Mouse (Mus musculus): ENCODE measurements at regions not wholly inside any gene's neighbourhood (a gene's known extent, or its start where the extent isn't known, plus 50 kb on each side); places are given as distances from the start of the nearest gene placed in this dataset.

- DNase-seq (ENCODE audit: extremely low spot score): no peak
Observed at GRCm38 (mm10) chr10:8072463-8072862, 116.4 kb upstream of the Tab2 start.

GRCm38 (mm10) chr10:8071858-8072257 is 115.8 kb upstream of the Tab2 start:
- DNase-seq (ENCODE audit: extremely low spot score): no peak

DNA sequence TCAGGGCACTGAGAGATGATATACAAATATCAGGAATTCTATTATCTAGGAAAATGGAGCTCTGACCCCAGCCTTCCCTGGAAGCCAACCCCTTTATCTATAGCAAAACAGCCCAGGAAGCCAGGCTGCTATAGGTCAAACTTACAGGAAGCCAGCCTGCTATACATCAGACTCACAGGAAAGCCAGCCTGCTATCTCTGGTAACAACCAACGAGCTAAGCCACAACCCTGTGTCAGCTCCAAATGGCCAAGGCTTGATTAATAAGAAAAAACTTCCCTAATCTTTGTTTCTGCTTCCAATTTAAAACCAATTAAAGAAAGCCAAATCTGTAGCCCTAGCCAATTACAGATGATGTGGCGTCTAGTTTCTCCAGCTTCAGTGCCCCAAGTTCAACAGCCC is 114.4 kb upstream of the Tab2 start:
- DNase-seq (ENCODE audit: extremely low spot score): no peak

- DNase-seq (ENCODE audit: extremely low spot score): no peak
Observed at GRCm38 (mm10) chr10:8066926-8067325, 110.9 kb upstream of the Tab2 start.

DNA sequence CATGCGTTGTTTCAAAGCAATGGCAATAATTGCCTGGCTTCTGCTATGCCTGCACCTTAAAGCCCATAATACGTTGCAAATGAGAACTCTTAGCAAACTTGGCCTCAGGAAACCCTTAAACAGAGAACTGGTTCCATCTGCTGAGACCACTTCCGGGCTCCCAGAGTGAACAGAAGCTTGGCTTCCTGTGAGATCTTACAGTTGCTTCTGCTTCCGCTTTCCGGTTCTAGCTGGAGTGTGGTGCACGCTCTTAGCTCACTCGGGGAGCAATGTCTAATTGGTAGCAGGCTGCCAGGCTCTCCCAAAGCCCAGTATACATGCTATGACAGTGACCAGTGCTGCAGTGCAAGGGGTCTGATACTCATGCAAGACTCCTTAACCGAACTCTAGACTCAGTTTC is 109.7 kb upstream of the Tab2 start:
- DNase-seq (ENCODE audit: extremely low spot score): no peak

- DNase-seq (ENCODE audit: extremely low spot score): no peak
Observed at GRCm38 (mm10) chr10:8064281-8064680, 108.3 kb upstream of the Tab2 start.

DNA sequence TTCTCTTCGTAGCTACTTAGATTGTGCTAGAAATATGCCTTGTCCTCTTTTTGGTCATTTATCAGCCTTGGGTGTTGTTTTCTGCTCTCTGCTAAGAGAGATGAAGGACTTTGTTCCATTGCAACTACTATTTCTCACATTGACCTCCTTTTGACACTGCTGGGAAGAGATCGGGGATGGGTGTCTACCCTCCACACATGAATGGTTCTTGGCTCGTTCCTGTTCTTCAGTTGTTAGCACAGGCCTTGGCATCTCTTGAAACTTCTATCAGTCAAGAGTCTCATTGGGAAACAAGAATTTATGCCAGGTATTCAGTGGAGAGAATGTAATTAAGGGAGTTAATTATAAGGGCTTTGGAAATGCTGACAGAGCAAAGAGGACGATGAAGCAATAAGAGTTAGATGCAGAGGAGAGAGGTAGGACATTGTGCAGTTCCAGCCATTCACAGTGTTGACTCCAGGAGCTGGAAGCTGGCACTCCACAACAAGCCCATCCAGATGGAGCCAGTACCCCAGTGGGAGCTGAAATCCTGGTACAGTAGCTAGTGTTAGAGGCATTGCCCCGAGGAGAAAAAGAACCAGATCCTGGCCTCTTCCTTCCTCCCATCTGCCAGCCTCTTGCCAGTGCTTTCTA is 107.5 kb upstream of the Tab2 start:
- no peak for DNase-seq (ENCODE audit: extremely low spot score)

- no peak for DNase-seq (ENCODE audit: extremely low spot score)
Observed at GRCm38 (mm10) chr10:8060987-8061386, 105.0 kb upstream of the Tab2 start.

DNA sequence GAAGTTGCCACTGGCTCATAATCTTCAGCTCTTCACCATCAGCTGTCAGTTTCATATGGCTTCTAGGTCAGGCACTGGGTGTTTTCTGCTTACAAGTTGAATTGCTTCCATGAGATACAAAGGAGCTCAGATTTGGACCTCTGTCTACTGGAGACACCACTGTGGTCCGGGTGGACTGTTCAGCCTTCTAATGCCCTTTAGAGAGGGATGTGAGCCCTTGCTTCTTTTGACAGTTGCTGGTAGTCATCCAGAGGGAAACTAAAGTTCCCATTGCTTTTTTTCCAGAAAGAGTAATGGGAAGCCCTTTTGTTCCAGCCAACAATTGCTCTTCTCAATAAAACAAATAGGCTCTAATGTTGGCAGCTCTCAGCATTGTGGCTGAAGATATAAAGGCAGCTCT is 103.7 kb upstream of the Tab2 start:
- DNase-seq (ENCODE audit: extremely low spot score): no peak

DNA sequence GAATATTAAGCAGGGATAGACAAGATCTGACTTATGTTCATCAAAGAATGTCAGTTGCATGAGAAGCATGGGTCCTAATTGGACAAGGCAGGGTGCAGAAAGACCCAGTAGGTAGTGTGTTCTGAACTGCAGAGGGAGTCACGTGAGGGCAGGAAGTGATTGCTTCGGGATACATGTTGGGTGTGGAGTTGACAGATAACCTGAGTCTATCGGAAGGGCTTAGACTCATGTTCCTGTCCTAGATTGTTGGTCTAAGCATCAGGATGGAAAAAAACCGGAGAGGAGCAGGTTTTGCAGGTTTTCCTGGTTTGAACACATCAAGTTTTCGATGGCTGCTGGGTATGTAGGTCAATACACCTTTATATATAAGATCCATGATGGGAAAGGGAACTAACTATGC is 101.8 kb upstream of the Tab2 start:
- DNase-seq (ENCODE audit: extremely low spot score): no peak

DNA sequence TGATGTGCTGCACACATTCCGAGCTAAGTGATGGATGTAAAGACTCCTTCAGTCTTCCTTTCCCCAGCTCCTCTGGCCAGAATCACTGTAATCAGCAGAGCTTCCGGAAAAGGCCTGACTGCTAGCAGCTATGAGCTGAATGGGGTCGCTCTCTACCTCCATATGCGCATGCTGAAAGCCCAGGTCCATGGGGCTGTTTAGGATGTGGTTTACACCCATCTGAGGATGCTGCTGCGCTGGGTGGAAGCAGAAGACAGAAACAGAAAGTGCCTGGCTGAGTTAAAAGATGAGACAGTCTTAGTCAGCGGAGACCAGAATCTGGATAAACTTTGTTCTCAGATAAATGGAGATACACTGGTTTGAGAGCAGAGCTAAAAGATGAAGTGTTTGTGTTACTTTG is 99.3 kb upstream of the Tab2 start:
- no peak for DNase-seq (ENCODE audit: extremely low spot score)

DNA sequence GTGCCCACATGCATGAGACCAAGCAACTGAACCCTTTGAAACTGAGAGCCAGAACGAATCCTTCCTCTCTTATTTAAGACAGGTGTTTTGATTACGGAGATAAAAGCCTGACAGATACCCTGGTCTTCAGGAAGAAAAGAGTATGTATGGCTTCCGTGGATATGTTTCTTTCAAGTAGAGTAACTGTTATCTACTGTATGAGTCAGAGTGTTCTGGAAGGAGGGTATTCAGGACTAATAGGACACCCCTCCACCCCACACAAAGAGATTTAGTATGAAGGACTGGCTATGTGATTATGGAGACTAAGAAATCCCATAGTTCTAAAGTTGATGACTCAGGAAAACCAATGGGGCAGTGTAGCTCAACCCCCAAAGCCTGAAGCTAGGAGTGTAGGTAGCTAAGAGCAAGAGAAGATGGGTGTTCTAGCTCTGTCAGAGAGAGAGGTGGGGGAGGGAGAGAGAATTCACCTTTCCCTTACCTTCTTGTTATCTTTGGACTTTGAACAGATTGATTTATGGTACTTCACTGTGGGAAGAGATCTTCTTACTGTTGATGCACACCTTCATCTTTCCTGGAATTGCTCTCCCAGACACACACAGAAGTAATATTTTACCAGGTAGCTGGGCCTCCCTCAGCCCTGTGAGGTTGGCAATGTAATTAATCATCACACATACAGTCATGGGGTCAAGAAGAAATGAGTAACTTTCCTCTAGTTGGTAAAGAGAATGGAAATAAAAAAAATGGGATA is 87.6 kb upstream of the Tab2 start:
- no peak for DNase-seq (ENCODE audit: extremely low spot score)

GRCm38 (mm10) chr10:8042306-8042705 is 86.3 kb upstream of the Tab2 start:
- no peak for DNase-seq (ENCODE audit: extremely low spot score)

- no peak for DNase-seq (ENCODE audit: extremely low spot score)
Observed at GRCm38 (mm10) chr10:8041790-8042189, 85.8 kb upstream of the Tab2 start.

- no peak for DNase-seq (ENCODE audit: extremely low spot score)
Observed at GRCm38 (mm10) chr10:8037986-8038631, 82.1 kb upstream of the Tab2 start.

DNA sequence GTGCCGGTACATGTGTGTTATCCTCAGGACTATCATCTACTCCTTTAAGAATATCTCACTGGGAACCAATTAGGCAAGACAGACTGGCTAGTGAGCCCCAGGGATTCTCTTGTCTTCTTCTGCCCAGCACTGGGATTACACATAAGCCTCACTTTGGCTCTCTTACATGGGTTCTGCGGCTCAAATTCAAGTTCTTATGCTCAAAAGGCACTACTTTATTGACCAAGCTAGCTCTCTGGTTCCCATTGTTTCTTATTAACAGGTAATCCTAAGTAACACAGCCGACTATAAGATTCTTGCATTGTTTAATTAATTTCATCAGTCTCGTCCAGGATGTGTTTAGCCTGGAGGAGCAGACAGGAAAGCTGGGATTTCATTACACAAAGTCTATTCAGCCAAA is 80.3 kb upstream of the Tab2 start:
- DNase-seq (ENCODE audit: extremely low spot score): no peak

GRCm38 (mm10) chr10:8035310-8035709 is 79.3 kb upstream of the Tab2 start:
- no peak for DNase-seq (ENCODE audit: extremely low spot score)

GRCm38 (mm10) chr10:8032203-8032602 is 76.2 kb upstream of the Tab2 start:
- DNase-seq (ENCODE audit: extremely low spot score): no peak

DNA sequence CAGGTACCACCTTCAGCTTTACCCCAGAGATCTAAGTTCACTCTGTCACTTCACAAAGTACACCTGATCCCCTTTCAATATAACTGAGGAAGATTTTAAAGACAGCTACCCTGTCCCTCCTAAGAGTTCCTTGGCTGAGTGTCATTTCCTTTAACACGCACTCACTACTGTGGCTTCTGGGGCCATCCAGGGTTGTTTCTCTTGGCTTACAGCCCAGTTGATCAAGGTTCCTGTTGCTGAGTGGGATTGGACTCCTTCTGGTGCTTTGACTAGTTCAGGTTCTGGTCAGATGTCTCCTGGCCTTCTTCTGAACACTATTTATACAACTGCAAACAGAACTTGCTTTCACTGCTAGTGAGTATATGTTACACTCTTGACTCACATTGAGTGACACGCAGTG is 72.8 kb upstream of the Tab2 start:
- no peak for DNase-seq (ENCODE audit: extremely low spot score)

GRCm38 (mm10) chr10:8027023-8027422 is 71.0 kb upstream of the Tab2 start:
- no peak for DNase-seq (ENCODE audit: extremely low spot score)

GRCm38 (mm10) chr10:8023741-8024140 is 67.7 kb upstream of the Tab2 start:
- DNase-seq (ENCODE audit: extremely low spot score): no peak

GRCm38 (mm10) chr10:8021971-8022370 is 65.9 kb upstream of the Tab2 start:
- no peak for DNase-seq (ENCODE audit: extremely low spot score)

Data from embryo, embryonic 9.5 days (tissue).